Mouse (Mus musculus): Measurements from ENCODE around the gene Apoc2.

GRCm38 (mm10) chr7:19718297-19718952 lies 40.7 kb upstream of the Apoc2 start:
- no peak for TF ChIP-seq CTCF (IDR thresholded peaks at IDR 0.05; ENCODE audit: low read depth)
- no peak for TF ChIP-seq EP300 (optimal IDR thresholded peaks at IDR 0.05)

All from stomach, postnatal 0 days (tissue).